Mouse (Mus musculus) A20 (cell line): ENCODE results near the gene Trim62.

Experiments used
- DNase-seq: peaks from one replicate; pipeline ENCODE4 v3.0.0-alpha.2; 2011; ENCODE audit warnings: low read depth, low spot score

The Trim62 gene

GRCm38 (mm10) chr4:128883379-128883781, at the start of gene Trim62:
Gene Trim62, plus strand, starts transcription at chr4:128883580.
- peak; percentile 82 for DNase-seq

GRCm38 (mm10) chr4:128838202-128838601, 45.2 kb upstream of the Trim62 start:
- no peak for DNase-seq

GRCm38 (mm10) chr4:128839811-128840738, 43.3 kb upstream of the Trim62 start:
- no peak for DNase-seq

GRCm38 (mm10) chr4:128841259-128841658, 42.1 kb upstream of the Trim62 start:
- DNase-seq: no peak

GRCm38 (mm10) chr4:128844566-128844965, 38.8 kb upstream of the Trim62 start:
- no peak for DNase-seq

GRCm38 (mm10) chr4:128845367-128845973, 37.9 kb upstream of the Trim62 start:
- DNase-seq: no peak

GRCm38 (mm10) chr4:128848961-128849360, 34.4 kb upstream of the Trim62 start:
- DNase-seq: peak; percentile 53

GRCm38 (mm10) chr4:128849686-128850085, 33.7 kb upstream of the Trim62 start:
- no peak for DNase-seq

- no peak for DNase-seq
These were observed 31.0 kb upstream of the Trim62 start for GRCm38 (mm10) chr4:128852266-128852887.

GRCm38 (mm10) chr4:128853117-128853516, 30.3 kb upstream of the Trim62 start:
- DNase-seq: no peak

GRCm38 (mm10) chr4:128855613-128856040, 27.8 kb upstream of the Trim62 start:
- no peak for DNase-seq

- DNase-seq: no peak
These were observed 26.2 kb upstream of the Trim62 start for GRCm38 (mm10) chr4:128857212-128857611.

- peak; percentile 78 for DNase-seq
These were observed 25.2 kb upstream of the Trim62 start for GRCm38 (mm10) chr4:128858226-128858625.

GRCm38 (mm10) chr4:128858878-128859277, 24.5 kb upstream of the Trim62 start:
- peak; percentile 29 for DNase-seq

GRCm38 (mm10) chr4:128872992-128873391, 10.4 kb upstream of the Trim62 start:
- no peak for DNase-seq

GRCm38 (mm10) chr4:128874062-128874461, 9.3 kb upstream of the Trim62 start:
- DNase-seq: no peak

GRCm38 (mm10) chr4:128875439-128875838, 7.9 kb upstream of the Trim62 start:
- DNase-seq: peak; percentile 82

- peak; percentile 37 for DNase-seq
These were observed 5.9 kb upstream of the Trim62 start for GRCm38 (mm10) chr4:128877520-128877919.

- DNase-seq: no peak
These were observed 4.4 kb upstream of the Trim62 start for GRCm38 (mm10) chr4:128878901-128879491.

GRCm38 (mm10) chr4:128883801-128884710, 676 bp downstream of the Trim62 start:
- DNase-seq: peak; percentile 92

GRCm38 (mm10) chr4:128884711-128885095, 1.3 kb downstream of the Trim62 start:
- DNase-seq: no peak
